Mouse (Mus musculus): ENCODE measurements around the gene Adk. TPM values are rescaled to one million over a fixed set of nuclear protein-coding genes. Genes with fewer than 3 reads are reported as not detected.

The Adk gene
- polyA plus RNA-seq, 2 experiments, result 56.9 to 180 TPM

DNA sequence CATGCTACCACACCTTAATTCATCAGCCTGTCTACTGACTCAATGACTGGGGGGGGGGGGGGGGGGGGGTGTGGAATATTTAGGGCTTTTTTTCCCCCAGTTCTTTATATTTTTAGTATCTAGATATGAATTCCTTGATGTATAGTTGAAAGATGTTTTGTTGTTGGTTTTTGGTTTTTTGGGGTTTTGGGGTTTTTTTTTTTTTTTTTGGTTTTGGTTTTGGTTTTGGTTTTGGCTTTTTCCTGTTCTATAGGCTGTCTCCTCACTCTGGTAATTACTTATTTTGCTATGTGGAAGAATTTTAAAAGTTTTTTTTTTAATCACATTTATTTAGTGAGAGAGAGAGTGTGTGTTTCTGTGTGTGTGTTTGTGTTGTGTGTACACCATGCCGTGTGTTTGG lies 282.5 kb downstream of the Adk start:
- H3K36me3 ChIP-seq (replicated peaks; ENCODE audit: control insufficient read depth, insufficient read depth, low read depth), result no peaks in the 10 kb centered on the region
- no peaks in the 10 kb centered on the region for H3K9me3 ChIP-seq (ENCODE audit: control insufficient read depth, low read length)
- H3K9ac ChIP-seq (replicated peaks), result no peak overlapping the region
- ATAC-seq (ENCODE audit: insufficient read depth) (no peak), DNase-seq (ENCODE audit: low read depth in 3 of 3, low spot score in 3 of 3) (no peak)
- H3K4me3 ChIP-seq (ENCODE audit: insufficient read depth in 1 of 2, low read depth in 2 of 2, low read length in 2 of 2), result no peak overlapping the region
- H3K27me3 ChIP-seq (ENCODE audit: control insufficient read depth, insufficient read depth, low read length), result no peaks in the 10 kb centered on the region
- H3K27ac ChIP-seq, result no peak overlapping the region
- WGBS (ENCODE audit: insufficient replicate concordance), result 63% methylated on average over 1 of the region's 1 CpGs
- H3K4me2 ChIP-seq (ENCODE audit: low read depth), result no peak overlapping the region
- H3K4me1 ChIP-seq (replicated peaks; ENCODE audit: control insufficient read depth in 2 of 2, insufficient read depth in 2 of 2, low read length in 1 of 2), result no peaks in the 10 kb centered on the region
- no peak for TF ChIP-seq CTCF (IDR thresholded peaks at IDR 0.05; ENCODE audit: low read depth)

DNA sequence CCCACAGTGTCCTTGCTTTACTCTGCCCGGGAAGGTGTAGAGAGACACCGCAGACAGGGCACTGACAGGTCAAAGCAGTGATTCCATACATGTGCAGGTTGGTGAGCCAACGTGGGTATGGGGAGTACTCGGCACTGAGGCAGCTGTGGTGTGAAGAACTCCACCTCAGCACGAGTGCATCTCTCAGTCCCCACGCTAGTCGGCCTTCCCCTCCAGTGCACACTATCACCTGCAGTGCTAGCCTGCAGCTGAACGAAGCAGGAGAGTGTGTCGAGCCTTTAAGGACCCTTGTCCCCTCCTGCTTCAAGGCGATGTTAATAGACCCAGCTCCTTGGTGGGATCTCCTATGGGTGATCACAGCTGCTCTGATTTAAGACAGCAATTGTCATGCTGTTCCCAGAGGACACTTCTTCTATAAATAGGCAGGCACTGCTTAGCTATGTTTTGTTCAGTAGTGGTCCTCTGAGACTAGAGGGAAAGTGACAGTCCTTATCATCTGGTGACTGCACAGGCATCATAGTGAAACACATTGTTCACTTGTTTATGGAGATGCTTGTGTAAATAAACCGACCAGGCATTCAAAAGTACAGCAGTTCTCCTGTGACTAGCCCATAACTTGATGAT lies 283.4 kb downstream of the Adk start:
- H3K9me3 ChIP-seq (ENCODE audit: control insufficient read depth, low read length), result no peaks in the 10 kb centered on the region
- DNase-seq (ENCODE audit: low read depth in 3 of 3, low spot score in 3 of 3) (no peak), ATAC-seq (ENCODE audit: insufficient read depth) (no peak)
- no peak overlapping the region for H3K27ac ChIP-seq
- no peak overlapping the region for H3K4me3 ChIP-seq (ENCODE audit: insufficient read depth in 1 of 2, low read depth in 2 of 2, low read length in 2 of 2)
- no peaks in the 10 kb centered on the region for H3K4me1 ChIP-seq (replicated peaks; ENCODE audit: control insufficient read depth in 2 of 2, insufficient read depth in 2 of 2, low read length in 1 of 2)
- H3K27me3 ChIP-seq (ENCODE audit: control insufficient read depth, insufficient read depth, low read length), result no peaks in the 10 kb centered on the region
- no peak overlapping the region for H3K4me2 ChIP-seq (ENCODE audit: low read depth)
- TF ChIP-seq CTCF (IDR thresholded peaks at IDR 0.05; ENCODE audit: low read depth) (no peak), EP300 (IDR thresholded peaks at IDR 0.05; ENCODE audit: low read depth) (no peak)
- H3K9ac ChIP-seq (replicated peaks), result no peak overlapping the region
- 78% methylated on average over 11 of the region's 11 CpGs for WGBS (ENCODE audit: insufficient replicate concordance)
- no peaks in the 10 kb centered on the region for H3K36me3 ChIP-seq (replicated peaks; ENCODE audit: control insufficient read depth, insufficient read depth, low read depth)

DNA sequence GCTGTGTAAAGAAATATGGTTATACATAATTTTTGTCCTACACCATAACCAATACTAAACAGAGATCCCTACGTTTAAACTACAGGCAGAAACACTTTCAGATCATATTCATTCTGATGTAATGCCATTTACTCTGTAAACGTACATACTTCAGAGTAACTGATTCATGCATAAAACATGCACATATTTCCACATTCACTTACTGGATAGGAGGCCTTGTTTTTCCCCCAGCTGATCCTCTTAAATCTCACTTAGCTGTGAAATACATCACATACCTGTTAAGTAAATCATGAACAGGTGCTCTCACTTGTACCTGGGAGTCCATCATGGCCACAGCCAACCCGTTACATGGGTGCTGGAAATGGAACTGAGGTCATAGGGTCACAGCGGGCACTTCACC lies 285.6 kb downstream of the Adk start:
- H3K27ac ChIP-seq, result no peak overlapping the region
- no peaks in the 10 kb centered on the region for H3K27me3 ChIP-seq (ENCODE audit: control insufficient read depth, insufficient read depth, low read length)
- H3K4me3 ChIP-seq (ENCODE audit: insufficient read depth in 1 of 2, low read depth in 2 of 2, low read length in 2 of 2), result no peak overlapping the region
- no peak overlapping the region for H3K4me2 ChIP-seq (ENCODE audit: low read depth)
- H3K9ac ChIP-seq (replicated peaks), result no peak overlapping the region
- H3K36me3 ChIP-seq (replicated peaks; ENCODE audit: control insufficient read depth, insufficient read depth, low read depth), result no peaks in the 10 kb centered on the region
- H3K9me3 ChIP-seq (ENCODE audit: control insufficient read depth, low read length), result no peaks in the 10 kb centered on the region
- TF ChIP-seq EP300 (IDR thresholded peaks at IDR 0.05; ENCODE audit: low read depth), result no peak
- TF ChIP-seq CTCF (IDR thresholded peaks at IDR 0.05; ENCODE audit: low read depth), result no peak
- no peaks in the 10 kb centered on the region for H3K4me1 ChIP-seq (replicated peaks; ENCODE audit: control insufficient read depth in 2 of 2, insufficient read depth in 2 of 2, low read length in 1 of 2)
- WGBS (ENCODE audit: insufficient replicate concordance), result 77% methylated on average over 4 of the region's 4 CpGs
- no peak for ATAC-seq (ENCODE audit: insufficient read depth)
- DNase-seq (ENCODE audit: low read depth in 3 of 3, low spot score in 3 of 3), result no peak

DNA sequence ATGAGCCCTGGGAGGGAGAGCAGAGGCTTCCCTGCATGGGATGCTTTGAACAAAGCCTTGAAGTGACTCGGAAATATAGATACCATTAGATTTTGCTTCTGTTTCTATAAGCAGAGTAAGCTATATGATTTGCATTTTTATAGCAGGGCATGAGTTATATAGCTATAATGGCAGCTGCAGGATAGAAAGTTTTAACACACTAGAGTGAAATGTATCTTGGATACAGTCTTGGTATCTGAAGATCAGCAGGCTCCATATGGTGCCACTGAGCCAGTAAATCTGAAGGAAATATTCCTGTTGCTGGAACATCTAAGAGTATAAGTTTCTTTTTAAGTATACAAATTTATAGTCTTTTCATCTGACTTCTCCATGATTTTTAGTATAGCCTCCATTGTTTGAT lies 288.8 kb downstream of the Adk start:
- H3K9ac ChIP-seq (replicated peaks), result no peak overlapping the region
- H3K4me2 ChIP-seq (ENCODE audit: low read depth), result no peak overlapping the region
- no peaks in the 10 kb centered on the region for H3K27me3 ChIP-seq (ENCODE audit: control insufficient read depth, insufficient read depth, low read length)
- ATAC-seq (ENCODE audit: insufficient read depth) (no peak), DNase-seq (ENCODE audit: low read depth in 3 of 3, low spot score in 3 of 3) (no peak)
- no peaks in the 10 kb centered on the region for H3K36me3 ChIP-seq (replicated peaks; ENCODE audit: control insufficient read depth, insufficient read depth, low read depth)
- TF ChIP-seq EP300 (IDR thresholded peaks at IDR 0.05; ENCODE audit: low read depth), result no peak
- TF ChIP-seq CTCF (IDR thresholded peaks at IDR 0.05; ENCODE audit: low read depth), result no peak
- no peaks in the 10 kb centered on the region for H3K9me3 ChIP-seq (ENCODE audit: control insufficient read depth, low read length)
- WGBS (ENCODE audit: insufficient replicate concordance), result 58% methylated on average over 1 of the region's 1 CpGs
- no peak overlapping the region for H3K27ac ChIP-seq
- H3K4me1 ChIP-seq (replicated peaks; ENCODE audit: control insufficient read depth in 2 of 2, insufficient read depth in 2 of 2, low read length in 1 of 2), result no peaks in the 10 kb centered on the region
- no peak overlapping the region for H3K4me3 ChIP-seq (ENCODE audit: insufficient read depth in 1 of 2, low read depth in 2 of 2, low read length in 2 of 2)

DNA sequence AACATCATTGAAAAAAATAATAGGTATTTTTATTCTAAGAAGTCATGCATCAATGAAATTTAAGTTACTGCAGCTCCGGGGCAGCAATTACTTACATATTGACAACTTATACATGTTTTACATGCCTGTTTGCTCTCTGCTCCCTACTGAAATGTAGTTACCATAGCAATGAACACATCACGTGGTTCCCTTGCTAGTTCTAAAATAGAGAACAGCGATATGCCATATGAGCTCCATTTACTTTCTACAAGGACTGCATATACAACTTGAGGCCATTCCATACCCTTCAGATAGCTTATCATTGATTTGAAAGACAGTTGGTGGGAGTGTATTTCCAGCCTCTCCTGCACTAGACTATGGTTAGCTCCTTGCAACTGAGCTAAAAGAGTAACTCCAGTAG lies 290.6 kb downstream of the Adk start:
- Histone ChIP-seq H3K4me1 (replicated peaks; ENCODE audit: control insufficient read depth in 2 of 2, insufficient read depth in 2 of 2, low read length in 1 of 2) (no peaks in the 10 kb centered on the region), H3K27ac (no peak overlapping the region), H3K36me3 (replicated peaks; ENCODE audit: control insufficient read depth, insufficient read depth, low read depth) (no peaks in the 10 kb centered on the region), H3K4me3 (ENCODE audit: insufficient read depth in 1 of 2, low read depth in 2 of 2, low read length in 2 of 2) (no peak overlapping the region), H3K27me3 (ENCODE audit: control insufficient read depth, insufficient read depth, low read length) (no peaks in the 10 kb centered on the region), H3K9me3 (ENCODE audit: control insufficient read depth, low read length) (no peaks in the 10 kb centered on the region), H3K9ac (replicated peaks) (no peak overlapping the region), H3K4me2 (ENCODE audit: low read depth) (no peak overlapping the region)
- TF ChIP-seq EP300 (IDR thresholded peaks at IDR 0.05; ENCODE audit: low read depth), result no peak
- no peak for TF ChIP-seq CTCF (IDR thresholded peaks at IDR 0.05; ENCODE audit: low read depth)
- ATAC-seq (ENCODE audit: insufficient read depth) (no peak), DNase-seq (ENCODE audit: low read depth in 3 of 3, low spot score in 3 of 3) (no peak)
- 77% methylated on average over 3 of the region's 3 CpGs for WGBS (ENCODE audit: insufficient replicate concordance)

All from liver, embryonic 14.5 days (tissue).